Mouse (Mus musculus) kidney, adult 2 months (tissue): Measurements from ENCODE around the gene Tctn3.

Experiments
- CTCF ChIP-seq: fragments of 200-500 bp; conservative IDR thresholded peaks from 2 replicates; pipeline ENCODE4 v1.5.1; 2011; ENCODE audit warnings: low read depth, mild to moderate bottlenecking, control low read depth, low read length, moderate library complexity, mixed read lengths; ENCODE audit not compliant: insufficient read depth, insufficient read length
- POLR2A ChIP-seq: fragments of 200-500 bp; IDR thresholded peaks from one replicate; pipeline ENCODE4 v1.6.1; 2011; ENCODE audit warnings: low read depth, low read length, control low read depth

DNA sequence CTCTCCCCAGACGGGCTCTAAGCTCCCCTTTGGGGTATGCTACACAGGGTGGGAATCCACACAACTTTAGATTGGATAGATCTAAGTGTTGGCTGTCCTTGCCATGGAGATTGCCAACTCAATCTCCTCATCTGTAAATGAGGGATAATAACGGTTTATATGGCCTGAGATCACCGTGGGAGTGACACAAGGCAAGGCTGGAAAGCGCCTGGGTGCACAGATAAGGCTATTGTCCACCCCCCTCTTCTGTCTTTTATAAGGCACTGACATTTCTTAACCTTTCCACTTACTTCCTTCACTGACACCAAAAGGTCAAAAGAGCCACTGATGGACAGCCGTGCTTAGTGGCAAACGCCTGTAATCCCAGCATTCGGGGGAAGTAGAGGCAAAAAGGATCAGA is 25.1 kb downstream of the Tctn3 start:
- TF ChIP-seq POLR2A (no peak), CTCF (no peak)
